Mouse (Mus musculus) neural tube, embryonic 14.5 days (tissue): ENCODE measurements around the gene Snd1. TPM values are rescaled to one million over a fixed set of nuclear protein-coding genes. Genes with fewer than 3 reads are reported as not detected.

ENCODE experiments used
- ATAC-seq: fragments of 200-750 bp; cut with Nextera tagmentation; 2 replicates; pipeline ENCODE4 v1.8.0; 2017; ENCODE audit warnings: low read depth, mild to moderate bottlenecking, moderate TSS enrichment, moderate library complexity
- H3K27ac ChIP-seq: fragments of 300-500 bp; sonication (generic); 2 replicates; pipeline ENCODE4 v1.5.1; 2014; ENCODE audit warnings: low read depth, mild to moderate bottlenecking, control low read depth, low read length, moderate library complexity, mixed read lengths
- H3K27me3 ChIP-seq: fragments of 300-500 bp; sonication (generic); 2 replicates; pipeline ENCODE4 v1.6.1; 2014; ENCODE audit warnings: low read length; ENCODE audit not compliant: control insufficient read depth, insufficient read depth
- H3K36me3 ChIP-seq: fragments of 300-500 bp; sonication (generic); 2 replicates; pipeline ENCODE4 v1.6.1; 2014; ENCODE audit warnings: low read length, mixed read lengths; ENCODE audit not compliant: control insufficient read depth, insufficient read depth
- H3K4me1 ChIP-seq: fragments of 300-500 bp; sonication (generic); 2 replicates; pipeline ENCODE4 v1.6.1; 2014; ENCODE audit warnings: low read length; ENCODE audit not compliant: control insufficient read depth, insufficient read depth
- H3K4me2 ChIP-seq: fragments of 300-500 bp; sonication (generic); 2 replicates; pipeline ENCODE4 v1.6.1; 2014; ENCODE audit warnings: mild to moderate bottlenecking, low read depth, low read length, control low read depth
- H3K4me3 ChIP-seq: fragments of 300-500 bp; sonication (generic); 2 replicates; pipeline ENCODE4 v1.5.1; 2014; ENCODE audit warnings: low read depth, low read length, control low read depth, mixed read lengths
- H3K9ac ChIP-seq: fragments of 300-500 bp; sonication (generic); replicated peaks from 2 replicates; pipeline ENCODE4 v1.6.1; 2014; ENCODE audit warnings: low read depth, mild to moderate bottlenecking, control low read depth, low read length, mixed read lengths
- H3K9me3 ChIP-seq: fragments of 300-500 bp; sonication (generic); 2 replicates; pipeline ENCODE4 v1.6.1; 2016; ENCODE audit warnings: low read length; ENCODE audit not compliant: control insufficient read depth
- WGBS: fragments of 180-500 bp; shearing (Covaris S2); extraction: QIAGEN DNeasy Blood & Tissue Kit; methylation state at CpG from one replicate; pipeline ENCODE4 v1.1.7; 2014; 5-methylcytosine and 5-hydroxymethylcytosine counted together
- polyA plus RNA-seq: library from polyadenylated mRNA; unstranded; fragments of >200 nt; fragmentation: Nextera tagmentation; extraction: Ambion mirVana; gene quantifications from 2 replicates; pipeline ENCODE4 v1.2.1, GENCODE M21; 2014

Gene Snd1
- polyA plus RNA-seq, 1 experiment from 2014 or later, result 73.8 TPM

DNA sequence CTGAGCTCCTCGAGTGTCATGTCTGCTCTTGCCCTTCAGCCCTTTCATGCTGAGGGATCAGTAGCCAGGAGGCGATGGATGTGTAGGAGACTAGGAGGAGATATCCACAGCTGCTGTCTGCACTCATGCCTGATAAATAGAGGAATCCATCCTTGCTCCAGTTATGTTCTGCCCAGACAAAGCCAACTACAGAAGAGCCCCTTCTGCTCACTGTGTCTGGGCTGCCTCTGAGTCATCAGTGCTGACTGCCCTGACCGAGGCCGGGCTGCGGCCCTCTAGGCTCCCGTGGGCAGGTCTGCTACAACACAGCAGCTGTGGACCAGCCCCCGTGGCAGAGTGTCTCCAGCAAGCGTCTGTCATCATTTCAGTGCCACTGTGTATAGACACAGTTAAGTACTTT lies 387.4 kb downstream of the Snd1 start:
- no peaks in the 10 kb centered on the region for H3K27me3 ChIP-seq
- H3K4me2 ChIP-seq, result no peak overlapping the region
- no peak overlapping the region for H3K27ac ChIP-seq
- no peak overlapping the region for H3K9ac ChIP-seq
- ATAC-seq, result no peak
- peaks cover 13% of the 10 kb centered on the region for H3K4me1 ChIP-seq
- no peaks in the 10 kb centered on the region for H3K36me3 ChIP-seq
- 64% methylated on average over 8 of the region's 8 CpGs for WGBS
- no peaks in the 10 kb centered on the region for H3K9me3 ChIP-seq
- no peak overlapping the region for H3K4me3 ChIP-seq

DNA sequence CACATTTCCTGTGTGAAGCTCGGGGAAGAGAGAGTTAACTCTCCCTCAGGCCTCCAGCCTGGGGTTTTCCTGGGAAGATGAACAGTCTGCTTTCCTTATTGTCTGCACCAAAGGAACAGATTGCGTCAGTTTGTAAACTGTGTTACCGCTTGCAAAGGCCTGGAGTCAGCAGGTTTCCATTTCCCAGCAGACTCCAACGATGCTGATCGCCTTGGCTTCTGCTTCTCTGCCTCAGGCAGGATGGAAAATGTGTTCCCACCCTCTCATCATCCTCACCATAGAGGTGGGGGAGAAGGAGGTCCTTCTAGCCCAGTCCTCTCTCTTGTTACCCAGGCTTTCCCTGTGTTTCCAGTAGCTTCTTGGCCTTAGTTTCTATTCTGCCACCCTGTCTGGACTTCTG lies 389.7 kb downstream of the Snd1 start:
- H3K9ac ChIP-seq, result no peak overlapping the region
- no peaks in the 10 kb centered on the region for H3K9me3 ChIP-seq
- no peaks in the 10 kb centered on the region for H3K27me3 ChIP-seq
- peaks cover 13% of the 10 kb centered on the region for H3K4me1 ChIP-seq
- peak; percentile 58 for ATAC-seq
- no peak overlapping the region for H3K4me2 ChIP-seq
- no peaks in the 10 kb centered on the region for H3K36me3 ChIP-seq
- 9% methylated on average over 5 of the region's 5 CpGs for WGBS
- no peak overlapping the region for H3K4me3 ChIP-seq
- H3K27ac ChIP-seq, result peak overlapping the region; percentile 68

DNA sequence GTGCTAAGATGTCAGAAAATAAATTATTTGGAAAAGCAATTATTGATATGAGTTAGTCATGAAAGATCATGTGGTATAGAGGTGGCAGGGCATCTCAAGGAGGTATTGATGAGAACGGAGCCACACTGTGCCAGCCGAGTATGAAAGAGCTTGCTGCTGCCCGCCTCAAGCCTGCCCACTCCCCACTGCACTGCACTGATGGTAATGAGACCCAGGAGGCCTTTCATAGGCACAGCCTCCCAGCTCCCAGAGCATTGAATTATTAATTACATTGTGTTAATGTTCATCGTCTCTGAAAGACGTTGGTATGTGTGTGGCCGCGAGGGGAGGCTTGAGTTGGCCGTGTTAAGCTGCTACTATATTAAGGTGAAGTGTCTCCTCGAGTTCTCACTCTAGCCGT lies 390.2 kb downstream of the Snd1 start:
- Histone ChIP-seq H3K27ac (peak overlapping the region; percentile 68), H3K36me3 (no peaks in the 10 kb centered on the region), H3K4me3 (no peak overlapping the region), H3K9ac (no peak overlapping the region), H3K27me3 (no peaks in the 10 kb centered on the region), H3K9me3 (no peaks in the 10 kb centered on the region), H3K4me2 (no peak overlapping the region), H3K4me1 (peaks cover 13% of the 10 kb centered on the region)
- WGBS, result 22% methylated on average over 10 of the region's 10 CpGs
- ATAC-seq, result peak; percentile 84

DNA sequence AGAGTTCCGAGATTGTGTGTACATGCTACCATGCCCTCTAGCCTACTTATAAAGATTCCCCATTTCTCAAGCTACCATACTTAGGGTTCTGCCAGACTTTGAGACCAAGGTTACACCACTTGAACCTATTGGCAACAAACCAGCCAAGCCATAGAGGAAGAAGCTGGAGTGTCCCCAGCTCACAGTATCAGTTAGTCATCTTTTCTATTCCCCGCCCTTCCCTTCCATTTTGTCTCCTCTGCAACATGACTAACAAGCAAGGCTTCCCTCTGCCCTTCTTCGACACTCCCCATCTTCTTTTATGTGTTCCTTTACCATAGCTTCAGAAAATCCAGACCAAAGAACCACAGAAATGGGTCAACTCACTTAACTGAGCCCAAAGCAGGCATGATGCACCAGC lies 391.3 kb downstream of the Snd1 start:
- H3K27ac ChIP-seq, result no peak overlapping the region
- 97% methylated on average over 3 of the region's 3 CpGs for WGBS
- H3K27me3 ChIP-seq, result no peaks in the 10 kb centered on the region
- H3K9ac ChIP-seq, result no peak overlapping the region
- H3K4me2 ChIP-seq, result no peak overlapping the region
- ATAC-seq, result no peak
- H3K4me1 ChIP-seq, result peaks cover 13% of the 10 kb centered on the region
- H3K4me3 ChIP-seq, result no peak overlapping the region
- no peaks in the 10 kb centered on the region for H3K9me3 ChIP-seq
- H3K36me3 ChIP-seq, result no peaks in the 10 kb centered on the region

DNA sequence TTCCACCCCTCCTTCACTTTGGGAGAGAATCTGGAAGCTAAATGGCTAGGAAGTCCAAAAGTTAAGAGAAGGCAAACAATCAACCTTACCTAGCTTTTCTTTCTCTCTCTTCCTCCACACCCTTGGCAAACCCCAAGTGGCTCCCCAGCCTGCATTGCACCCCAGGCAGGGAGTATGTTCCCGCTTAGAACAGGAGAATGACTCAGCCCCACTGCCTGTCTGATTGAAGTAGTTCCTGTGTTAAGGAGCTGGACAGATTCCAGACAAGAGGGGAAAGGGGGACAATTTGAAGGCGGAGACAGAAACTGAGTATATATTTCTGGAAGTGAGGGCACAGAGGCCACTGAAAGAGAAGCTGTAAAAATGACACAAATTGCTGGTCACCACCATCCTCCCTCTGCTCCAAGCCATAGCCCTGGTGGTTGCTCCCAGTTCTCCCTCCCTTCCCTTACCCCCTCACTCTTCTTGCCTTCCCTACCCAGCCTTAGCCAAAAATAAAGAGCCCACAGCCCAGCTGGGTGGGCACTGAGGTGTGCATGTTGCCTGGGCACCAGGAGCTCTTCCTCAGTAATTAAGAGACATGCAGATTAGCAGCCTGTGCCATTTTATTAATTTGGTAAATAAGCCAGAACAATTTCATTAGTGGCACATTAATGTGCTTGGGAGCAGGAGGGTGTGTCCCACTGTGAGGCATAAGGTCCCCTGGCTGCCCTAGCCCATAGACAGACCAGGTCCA lies 392.7 kb downstream of the Snd1 start:
- ATAC-seq, result peak; percentile 22; the same call in 1 of the 2 replicates
- Histone ChIP-seq H3K36me3 (no peaks in the 10 kb centered on the region), H3K9me3 (no peaks in the 10 kb centered on the region), H3K4me2 (no peak overlapping the region), H3K4me3 (no peak overlapping the region), H3K9ac (no peak overlapping the region), H3K27ac (no peak overlapping the region), H3K4me1 (peaks cover 13% of the 10 kb centered on the region), H3K27me3 (no peaks in the 10 kb centered on the region)
- WGBS, result 54% methylated on average over 2 of the region's 2 CpGs

DNA sequence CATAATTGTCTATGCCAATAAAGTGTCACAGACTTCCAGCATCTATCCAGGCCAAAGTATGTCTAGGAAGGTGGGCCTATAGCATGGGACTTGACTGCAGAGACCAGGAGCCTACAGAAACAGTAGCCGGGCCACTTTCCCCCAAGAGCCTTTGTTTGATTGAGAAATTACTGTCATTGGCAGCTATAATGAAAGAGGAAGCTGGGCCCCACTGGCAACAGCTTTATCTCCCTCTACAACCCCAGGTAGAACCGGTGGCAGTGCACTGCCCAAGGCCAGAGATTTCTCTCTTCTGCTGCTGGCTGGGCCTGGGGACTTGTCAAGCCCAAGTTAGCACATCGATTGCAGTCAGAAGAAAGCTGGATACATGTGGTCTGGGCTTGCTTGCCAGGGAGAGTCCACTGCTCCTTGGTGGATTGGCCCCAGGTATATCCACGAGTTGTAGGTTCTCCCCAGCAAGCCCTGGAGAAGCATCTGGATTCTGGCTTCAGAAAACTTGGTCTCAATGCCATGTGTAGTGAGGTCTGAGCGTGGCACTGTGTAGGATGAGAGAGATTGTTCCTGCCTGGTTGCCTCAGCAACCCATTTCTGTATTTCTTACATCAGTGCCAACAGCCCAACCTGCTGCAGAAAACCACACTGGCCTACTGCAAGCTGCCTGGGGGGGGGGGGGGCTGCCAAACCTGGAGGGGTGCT lies 396.9 kb downstream of the Snd1 start:
- H3K4me1 ChIP-seq, result peaks cover 16% of the 10 kb centered on the region
- no peak overlapping the region for H3K4me2 ChIP-seq
- no peak overlapping the region for H3K27ac ChIP-seq
- ATAC-seq, result no peak
- no peaks in the 10 kb centered on the region for H3K36me3 ChIP-seq
- WGBS, result 72% methylated on average over 5 of the region's 5 CpGs
- H3K4me3 ChIP-seq, result no peak overlapping the region
- H3K27me3 ChIP-seq, result no peaks in the 10 kb centered on the region
- no peak overlapping the region for H3K9ac ChIP-seq
- no peaks in the 10 kb centered on the region for H3K9me3 ChIP-seq

DNA sequence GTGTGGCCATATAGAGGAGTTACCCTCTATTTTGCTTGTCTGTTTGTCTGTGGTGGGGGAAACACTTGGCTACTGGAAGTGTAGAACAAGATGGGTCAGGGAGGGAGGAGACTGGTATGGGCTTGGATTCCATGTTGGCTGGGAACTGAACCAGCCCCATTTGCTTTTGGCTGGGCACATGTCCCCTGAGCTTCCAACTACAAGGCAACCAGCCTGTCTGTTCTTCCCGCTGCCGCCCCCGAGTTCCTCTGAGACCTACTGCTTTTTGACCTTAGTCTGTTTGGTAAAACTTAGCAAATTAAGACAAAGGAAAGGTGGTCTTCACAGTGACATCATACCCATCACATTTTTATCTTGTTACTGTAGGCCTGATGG lies 397.5 kb downstream of the Snd1 start:
- Histone ChIP-seq H3K4me2 (no peak overlapping the region), H3K9me3 (no peaks in the 10 kb centered on the region), H3K27ac (no peak overlapping the region), H3K4me1 (peaks cover 20% of the 10 kb centered on the region), H3K27me3 (no peaks in the 10 kb centered on the region), H3K4me3 (no peak overlapping the region), H3K36me3 (no peaks in the 10 kb centered on the region), H3K9ac (no peak overlapping the region)
- 94% methylated on average over 3 of the region's 3 CpGs for WGBS
- ATAC-seq, result no peak

DNA sequence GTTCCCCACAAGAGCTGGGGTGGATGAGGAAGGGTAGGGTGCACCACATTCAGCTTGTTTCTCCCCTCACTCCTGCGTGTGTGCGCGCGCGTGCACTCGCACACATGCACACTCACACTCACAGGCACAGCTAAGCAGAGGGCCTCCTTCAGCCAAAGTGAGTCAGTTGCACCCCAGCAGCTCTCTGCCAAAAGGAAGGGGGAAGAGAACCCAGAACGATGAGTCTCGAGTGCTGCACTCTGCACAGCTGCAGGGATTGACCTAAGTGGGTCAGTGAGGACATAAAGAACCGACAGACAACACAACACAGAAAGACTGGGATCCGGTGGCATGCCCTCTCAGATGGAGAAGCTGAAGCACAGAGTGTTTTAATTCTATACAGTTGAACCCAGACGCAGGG lies 399.1 kb downstream of the Snd1 start:
- no peak overlapping the region for H3K4me3 ChIP-seq
- peaks cover 32% of the 10 kb centered on the region for H3K4me1 ChIP-seq
- no peak overlapping the region for H3K9ac ChIP-seq
- H3K9me3 ChIP-seq, result no peaks in the 10 kb centered on the region
- H3K36me3 ChIP-seq, result no peaks in the 10 kb centered on the region
- 67% methylated on average over 11 of the region's 11 CpGs for WGBS
- H3K4me2 ChIP-seq, result no peak overlapping the region
- no peak overlapping the region for H3K27ac ChIP-seq
- no peaks in the 10 kb centered on the region for H3K27me3 ChIP-seq
- no peak for ATAC-seq

DNA sequence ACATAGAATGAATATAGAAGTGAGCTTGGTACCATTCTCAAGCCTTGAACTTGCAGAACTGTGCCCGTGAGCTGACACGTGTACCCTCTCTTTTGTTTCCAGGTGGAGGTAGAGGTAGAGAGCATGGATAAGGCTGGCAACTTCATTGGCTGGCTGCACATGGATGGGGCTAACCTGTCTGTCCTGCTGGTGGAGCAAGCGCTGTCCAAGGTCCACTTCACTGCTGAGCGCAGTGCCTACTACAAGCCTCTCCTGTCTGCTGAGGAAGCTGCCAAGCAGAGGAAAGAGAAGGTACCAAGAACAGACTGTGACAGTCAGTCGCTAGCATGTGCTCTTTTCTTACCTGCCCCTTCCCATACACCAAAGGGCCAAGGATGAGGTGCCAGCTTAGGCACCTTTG lies 399.8 kb downstream of the Snd1 start:
- H3K27me3 ChIP-seq, result no peaks in the 10 kb centered on the region
- H3K27ac ChIP-seq, result no peak overlapping the region
- no peaks in the 10 kb centered on the region for H3K9me3 ChIP-seq
- no peak overlapping the region for H3K4me2 ChIP-seq
- no peaks in the 10 kb centered on the region for H3K36me3 ChIP-seq
- no peak for ATAC-seq
- 92% methylated on average over 5 of the region's 5 CpGs for WGBS
- H3K4me3 ChIP-seq, result no peak overlapping the region
- peaks cover 32% of the 10 kb centered on the region for H3K4me1 ChIP-seq
- H3K9ac ChIP-seq, result no peak overlapping the region
